Mouse (Mus musculus) inflammation-experienced regulatory T-cells, adult 6 months (primary cell): ENCODE results near the gene Dtx1. TPM values are rescaled to one million over a fixed set of nuclear protein-coding genes. Genes with fewer than 3 reads are reported as not detected.

Source experiments
- ATAC-seq: one replicate; pipeline ENCODE4 v1.8.0; 2017
- polyA plus RNA-seq, 3 experiments: library from polyadenylated mRNA; unstranded; fragments of 100-300 nt; shearing (Covaris generic); gene quantifications; one replicate each; pipeline ENCODE4 v1.2.1; 2017

Gene Dtx1
- polyA plus RNA-seq, 3 experiments from 2014 or later = 41.0 to 52.7 (median 49.6) TPM

GRCm38 (mm10) chr5:120674229-120675145, 37.2 kb downstream of the Dtx1 start:
- ATAC-seq = no peak

- peak; percentile 44 for ATAC-seq
Observed at GRCm38 (mm10) chr5:120673626-120674025, 38.1 kb downstream of the Dtx1 start.

GRCm38 (mm10) chr5:120671865-120672264, 39.9 kb downstream of the Dtx1 start:
- ATAC-seq = no peak

- ATAC-seq = no peak
Observed at GRCm38 (mm10) chr5:120670132-120670531, 41.6 kb downstream of the Dtx1 start.

GRCm38 (mm10) chr5:120668761-120669160, 43.0 kb downstream of the Dtx1 start:
- ATAC-seq = no peak

- ATAC-seq = no peak
Observed at GRCm38 (mm10) chr5:120664888-120665287, 46.8 kb downstream of the Dtx1 start.

- ATAC-seq = no peak
Observed at GRCm38 (mm10) chr5:120660816-120661215, 50.9 kb downstream of the Dtx1 start.

- ATAC-seq = no peak
Observed at GRCm38 (mm10) chr5:120656281-120656751, 55.4 kb downstream of the Dtx1 start.

- ATAC-seq = no peak
Observed at GRCm38 (mm10) chr5:120653873-120654272, 57.9 kb downstream of the Dtx1 start.

- ATAC-seq = no peak
Observed at GRCm38 (mm10) chr5:120652915-120653701, 58.6 kb downstream of the Dtx1 start.

GRCm38 (mm10) chr5:120651230-120651629, 60.5 kb downstream of the Dtx1 start:
- ATAC-seq = no peak

- ATAC-seq = no peak
Observed at GRCm38 (mm10) chr5:120649938-120650337, 61.8 kb downstream of the Dtx1 start.

GRCm38 (mm10) chr5:120649374-120649933, 62.3 kb downstream of the Dtx1 start:
- peak; percentile 19 for ATAC-seq

GRCm38 (mm10) chr5:120648569-120649373, 63.0 kb downstream of the Dtx1 start, which contains the start of gene Rasal1:
TSS of gene Rasal1 (plus strand) at chr5:120648812.
- peak; percentile 94 for ATAC-seq

- peak; percentile 52 for ATAC-seq
Observed at GRCm38 (mm10) chr5:120647814-120648491, 63.8 kb downstream of the Dtx1 start.

- no peak for ATAC-seq
Observed at GRCm38 (mm10) chr5:120647361-120647760, 64.4 kb downstream of the Dtx1 start.

- ATAC-seq = no peak
Observed at GRCm38 (mm10) chr5:120645851-120646250, 65.9 kb downstream of the Dtx1 start.

- ATAC-seq = no peak
Observed at GRCm38 (mm10) chr5:120644227-120644626, 67.5 kb downstream of the Dtx1 start.

- ATAC-seq = no peak
Observed at GRCm38 (mm10) chr5:120643365-120644085, 68.2 kb downstream of the Dtx1 start.

- ATAC-seq = no peak
Observed at GRCm38 (mm10) chr5:120640094-120640493, 71.6 kb downstream of the Dtx1 start.

GRCm38 (mm10) chr5:120635633-120636032, 76.1 kb downstream of the Dtx1 start:
- no peak for ATAC-seq
